Mouse (Mus musculus) hindbrain, embryonic 14.5 days (tissue): ENCODE measurements around the gene Serpinf2. TPM values are rescaled to one million over a fixed set of nuclear protein-coding genes. Genes with fewer than 3 reads are reported as not detected.

ENCODE experiments used
- ATAC-seq: fragments of 200-750 bp; cut with Nextera tagmentation; 2 replicates; pipeline ENCODE4 v1.8.0; 2017; ENCODE audit warnings: moderate number of reproducible peaks, mild to moderate bottlenecking, moderate TSS enrichment, moderate library complexity; ENCODE audit not compliant: low FRiP score
- DNase-seq: peaks from one replicate; pipeline ENCODE4 v3.0.0-alpha.2; 2015; ENCODE audit warnings: low spot score
- H3K27ac ChIP-seq: fragments of 300-500 bp; sonication (generic); 2 replicates; pipeline ENCODE4 v1.5.1; 2014; ENCODE audit warnings: mild to moderate bottlenecking, moderate library complexity
- H3K27me3 ChIP-seq: fragments of 300-500 bp; sonication (generic); 2 replicates; pipeline ENCODE4 v1.6.1; 2014; ENCODE audit warnings: mild to moderate bottlenecking, low read length, mixed read lengths; ENCODE audit not compliant: control insufficient read depth, insufficient read depth
- H3K36me3 ChIP-seq: fragments of 300-500 bp; sonication (generic); replicated peaks from 2 replicates; pipeline ENCODE4 v1.6.1; 2014; ENCODE audit not compliant: control insufficient read depth, insufficient read depth
- H3K4me1 ChIP-seq: fragments of 300-500 bp; sonication (generic); replicated peaks from 2 replicates; pipeline ENCODE4 v1.6.1; 2014; ENCODE audit warnings: antibody characterized with exemption, low read length, mixed read lengths; ENCODE audit not compliant: control insufficient read depth, insufficient read depth
- H3K4me2 ChIP-seq: fragments of 300-500 bp; sonication (generic); replicated peaks from 2 replicates; pipeline ENCODE4 v1.6.1; 2014; ENCODE audit warnings: mild to moderate bottlenecking, moderate library complexity
- H3K4me3 ChIP-seq: fragments of 300-500 bp; sonication (generic); replicated peaks from 2 replicates; pipeline ENCODE4 v1.5.1; 2014; ENCODE audit warnings: mild to moderate bottlenecking, low read length
- H3K9ac ChIP-seq: fragments of 300-500 bp; sonication (generic); 2 replicates; pipeline ENCODE4 v1.6.1; 2014
- H3K9me3 ChIP-seq: fragments of 300-500 bp; sonication (generic); 2 replicates; pipeline ENCODE4 v1.6.1; 2016; ENCODE audit warnings: low read length; ENCODE audit not compliant: control insufficient read depth
- WGBS: fragments of 180-500 bp; shearing (Covaris S2); extraction: QIAGEN DNeasy Blood & Tissue Kit; methylation state at CpG from one replicate; pipeline ENCODE4 v1.1.7; 2014; 5-methylcytosine and 5-hydroxymethylcytosine counted together
- polyA plus RNA-seq: library from polyadenylated mRNA; unstranded; fragments of >200 nt; fragmentation: Nextera tagmentation; extraction: Ambion mirVana; gene quantifications from 2 replicates; pipeline ENCODE4 v1.2.1, GENCODE M21; 2014

Gene Serpinf2
- polyA plus RNA-seq, 1 experiment from 2014 or later = not detected

GRCm38 (mm10) chr11:75424033-75424432 lies 15.4 kb downstream of the Serpinf2 start:
- Histone ChIP-seq H3K9ac (no peak overlapping the region), H3K27me3 (no peaks in the 10 kb centered on the region), H3K27ac (no peak overlapping the region), H3K4me2 (no peak overlapping the region), H3K4me1 (no peaks in the 10 kb centered on the region), H3K36me3 (no peaks in the 10 kb centered on the region), H3K4me3 (no peak overlapping the region), H3K9me3 (no peaks in the 10 kb centered on the region)
- ATAC-seq (no peak), DNase-seq (no peak)
- 94% methylated on average over 9 of the region's 9 CpGs for WGBS

- Histone ChIP-seq H3K9ac (no peak overlapping the region), H3K4me3 (no peak overlapping the region), H3K27me3 (no peaks in the 10 kb centered on the region), H3K9me3 (no peaks in the 10 kb centered on the region), H3K4me2 (no peak overlapping the region), H3K27ac (no peak overlapping the region), H3K36me3 (no peaks in the 10 kb centered on the region), H3K4me1 (no peaks in the 10 kb centered on the region)
- DNase-seq = no peak
- 94% methylated on average over 3 of the region's 3 CpGs for WGBS
- no peak for ATAC-seq
These were observed 16.3 kb downstream of the Serpinf2 start for GRCm38 (mm10) chr11:75423091-75423490.

- Histone ChIP-seq H3K4me2 (peak within 1 kb of the TSS; percentile 10; the same call in 1 of the 2 replicates), H3K9me3 (no peaks in the 10 kb centered on the region), H3K9ac (peak within 1 kb of the TSS; percentile 16; the same call in 1 of the 2 replicates), H3K4me1 (no peaks in the 10 kb centered on the region), H3K27me3 (no peaks in the 10 kb centered on the region), H3K27ac (no peak within 1 kb of the TSS), H3K4me3 (0 out of 2 replicates have a peak within 1 kb of the TSS, but pooled peaks have one; percentile 9), H3K36me3 (no peaks in the 10 kb centered on the region)
- ATAC-seq (no peak), DNase-seq (no peak)
- 49% methylated on average over 10 of the region's 10 CpGs for WGBS
These were observed 17.2 kb downstream of the Serpinf2 start, which contains the start of gene Serpinf1 for GRCm38 (mm10) chr11:75422013-75422792. Gene Serpinf1, minus strand, starts transcription at chr11:75422701.

- 45% methylated on average over 6 of the region's 6 CpGs for WGBS
- H3K4me3 ChIP-seq = 0 out of 2 replicates have a peak overlapping the region, but pooled peaks have one; percentile 9
- peak overlapping the region; percentile 16; the same call in 1 of the 2 replicates for H3K9ac ChIP-seq
- ATAC-seq = no peak
- no peaks in the 10 kb centered on the region for H3K27me3 ChIP-seq
- H3K36me3 ChIP-seq = no peaks in the 10 kb centered on the region
- no peaks in the 10 kb centered on the region for H3K4me1 ChIP-seq
- DNase-seq = no peak
- H3K27ac ChIP-seq = no peak overlapping the region
- H3K4me2 ChIP-seq = peak overlapping the region; percentile 10; the same call in 1 of the 2 replicates
- no peaks in the 10 kb centered on the region for H3K9me3 ChIP-seq
These were observed 17.9 kb downstream of the Serpinf2 start for GRCm38 (mm10) chr11:75421375-75422012.

GRCm38 (mm10) chr11:75420810-75421374 lies 18.5 kb downstream of the Serpinf2 start:
- no peak overlapping the region for H3K9ac ChIP-seq
- H3K4me1 ChIP-seq = no peaks in the 10 kb centered on the region
- no peaks in the 10 kb centered on the region for H3K27me3 ChIP-seq
- ATAC-seq (no peak), DNase-seq (no peak)
- no peak overlapping the region for H3K4me3 ChIP-seq
- WGBS = 62% methylated on average over 5 of the region's 5 CpGs
- no peaks in the 10 kb centered on the region for H3K36me3 ChIP-seq
- no peaks in the 10 kb centered on the region for H3K9me3 ChIP-seq
- H3K4me2 ChIP-seq = no peak overlapping the region
- no peak overlapping the region for H3K27ac ChIP-seq

GRCm38 (mm10) chr11:75420037-75420436 lies 19.4 kb downstream of the Serpinf2 start:
- Histone ChIP-seq H3K27ac (no peak overlapping the region), H3K9me3 (no peaks in the 10 kb centered on the region), H3K27me3 (no peaks in the 10 kb centered on the region), H3K4me2 (no peak overlapping the region), H3K4me1 (no peaks in the 10 kb centered on the region), H3K36me3 (no peaks in the 10 kb centered on the region), H3K4me3 (no peak overlapping the region), H3K9ac (no peak overlapping the region)
- no peak for DNase-seq
- 78% methylated on average over 7 of the region's 7 CpGs for WGBS
- ATAC-seq = no peak

GRCm38 (mm10) chr11:75415994-75416393 lies 23.4 kb downstream of the Serpinf2 start:
- ATAC-seq = no peak
- WGBS = 87% methylated on average over 13 of the region's 13 CpGs

GRCm38 (mm10) chr11:75415096-75415495 lies 24.3 kb downstream of the Serpinf2 start:
- no peaks in the 10 kb centered on the region for H3K4me1 ChIP-seq
- no peaks in the 10 kb centered on the region for H3K36me3 ChIP-seq
- no peak overlapping the region for H3K4me2 ChIP-seq
- H3K4me3 ChIP-seq = no peak overlapping the region
- no peak overlapping the region for H3K9ac ChIP-seq
- H3K27ac ChIP-seq = no peak overlapping the region
- DNase-seq (no peak), ATAC-seq (no peak)
- no peaks in the 10 kb centered on the region for H3K27me3 ChIP-seq
- no peaks in the 10 kb centered on the region for H3K9me3 ChIP-seq
- whole genome bisulfite sequencing = 42% methylated on average over 7 of the region's 7 CpGs

More at GRCm38 (mm10) chr11:75415994-75416393, 23.4 kb downstream of the Serpinf2 start:
- Histone ChIP-seq H3K9ac (no peak overlapping the region), H3K27me3 (no peaks in the 10 kb centered on the region), H3K27ac (no peak overlapping the region), H3K4me2 (no peak overlapping the region), H3K36me3 (no peaks in the 10 kb centered on the region), H3K9me3 (no peaks in the 10 kb centered on the region), H3K4me1 (no peaks in the 10 kb centered on the region), H3K4me3 (no peak overlapping the region)
- DNase-seq = no peak

GRCm38 (mm10) chr11:75410591-75410990 lies 28.8 kb downstream of the Serpinf2 start:
- Histone ChIP-seq H3K36me3 (no peaks in the 10 kb centered on the region), H3K9me3 (no peaks in the 10 kb centered on the region), H3K27me3 (no peaks in the 10 kb centered on the region), H3K4me2 (no peak overlapping the region), H3K27ac (no peak overlapping the region), H3K4me3 (no peak overlapping the region), H3K9ac (no peak overlapping the region), H3K4me1 (no peaks in the 10 kb centered on the region)
- ATAC-seq (no peak), DNase-seq (no peak)
- WGBS = 91% methylated on average over 7 of the region's 7 CpGs
